Mouse (Mus musculus) G1E (cell line): ENCODE data around the gene Mrfap1.

Experiments
- CTCF ChIP-seq: IDR thresholded peaks from 2 replicates; pipeline ENCODE4 v1.5.1; 2012; ENCODE audit warnings: low read depth, low read length, inconsistent platforms, mixed read lengths
- GATA1 ChIP-seq: IDR thresholded peaks from 2 replicates; pipeline ENCODE4 v1.6.1; 2012; ENCODE audit warnings: borderline replicate concordance, low read length, inconsistent platforms, mixed read lengths

DNA sequence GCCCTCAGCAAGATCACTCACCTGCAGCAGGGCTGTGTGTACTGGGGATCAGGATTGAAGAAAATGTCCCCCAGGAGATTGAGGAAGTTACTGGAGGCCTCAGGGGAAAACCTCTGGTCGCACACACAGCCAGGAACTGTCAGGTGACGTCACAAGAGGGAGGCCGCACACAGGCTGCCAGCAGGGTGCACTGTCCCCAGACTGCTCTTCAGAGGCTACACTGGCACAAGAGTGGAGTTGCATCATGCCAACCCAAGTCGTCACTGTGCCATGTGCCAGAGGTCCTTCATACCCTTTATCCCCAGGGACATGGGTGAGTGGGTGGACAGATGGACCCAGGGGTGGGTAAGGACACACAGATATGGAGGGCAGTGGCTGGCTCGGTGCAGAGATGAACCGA, 18.0 kb upstream of the Mrfap1 start:
- TF ChIP-seq CTCF (no peak), GATA1 (no peak)
